Mouse (Mus musculus) T-helper 2 cell (primary cell): Measurements from ENCODE around the gene Lexm.

Experiments
- in situ Hi-C: fragments of 300-600 bp; cut with MboI, MseI; formaldehyde crosslinking; loops from one replicate; pipeline ENCODE4 v1.15.1; 2025; ENCODE audit warnings: high pct_unique_total_duplicates

The Lexm gene

GRCm38 (mm10) chr4:106582428-106583153 is 34.5 kb downstream of the Lexm start:
- in situ Hi-C loops: no loop called here

- in situ Hi-C loops: no loop called here
Observed at GRCm38 (mm10) chr4:106581865-106582204, 35.2 kb downstream of the Lexm start.

GRCm38 (mm10) chr4:106581176-106581864 is 35.7 kb downstream of the Lexm start:
- in situ Hi-C loops: no loop called here

GRCm38 (mm10) chr4:106577511-106577910 is 39.5 kb downstream of the Lexm start:
- in situ Hi-C loops: no loop called here

- in situ Hi-C loops: no loop called here
Observed at GRCm38 (mm10) chr4:106575022-106575421, 42.0 kb downstream of the Lexm start.

GRCm38 (mm10) chr4:106571081-106571724 is 45.8 kb downstream of the Lexm start:
- in situ Hi-C loops: no loop called here

GRCm38 (mm10) chr4:106569680-106570079 is 47.4 kb downstream of the Lexm start:
- in situ Hi-C loops: loop anchor here (10.0 kb wide), 1 partner anchor 415 kb away; no protein-coding TSS in a partner anchor

GRCm38 (mm10) chr4:106564161-106564560 is 52.9 kb downstream of the Lexm start:
- in situ Hi-C loops: loop anchor here (5.0 to 10.0 kb wide), 2 partner anchors 98 to 421 kb away; no protein-coding TSS in a partner anchor

- in situ Hi-C loops: loop anchor here (5.0 to 10.0 kb wide), 2 partner anchors 99 to 422 kb away; no protein-coding TSS in a partner anchor
Observed at GRCm38 (mm10) chr4:106562837-106563790, 53.9 kb downstream of the Lexm start.

- in situ Hi-C loops: loop anchor here (5.0 to 10.0 kb wide), 2 partner anchors 100 to 423 kb away; no protein-coding TSS in a partner anchor
Observed at GRCm38 (mm10) chr4:106562006-106562405, 55.0 kb downstream of the Lexm start.

- in situ Hi-C loops: loop anchor here (5.0 to 10.0 kb wide), 2 partner anchors 101 to 424 kb away; no protein-coding TSS in a partner anchor
Observed at GRCm38 (mm10) chr4:106560846-106561781, 55.9 kb downstream of the Lexm start, which contains the start of gene Dhcr24. TSS of gene Dhcr24 (plus strand) at chr4:106561038.

GRCm38 (mm10) chr4:106560213-106560845 is 56.7 kb downstream of the Lexm start:
- in situ Hi-C loops: loop anchor here (5.0 to 10.0 kb wide), 2 partner anchors 102 to 424 kb away; no protein-coding TSS in a partner anchor

GRCm38 (mm10) chr4:106559343-106560212 is 57.5 kb downstream of the Lexm start:
- in situ Hi-C loops: loop anchor here (5.0 to 10.0 kb wide), 2 partner anchors 103 to 425 kb away; no protein-coding TSS in a partner anchor

- in situ Hi-C loops: no loop called here
Observed at GRCm38 (mm10) chr4:106557978-106558377, 59.1 kb downstream of the Lexm start.

- in situ Hi-C loops: no loop called here
Observed at GRCm38 (mm10) chr4:106557262-106557661, 59.8 kb downstream of the Lexm start.

- in situ Hi-C loops: no loop called here
Observed at GRCm38 (mm10) chr4:106550516-106551166, 66.4 kb downstream of the Lexm start.

- in situ Hi-C loops: no loop called here
Observed at GRCm38 (mm10) chr4:106548113-106548512, 68.9 kb downstream of the Lexm start.

GRCm38 (mm10) chr4:106546896-106547295 is 70.1 kb downstream of the Lexm start:
- in situ Hi-C loops: no loop called here
